Mouse (Mus musculus) G1E-ER4 (cell line): Measurements from ENCODE around the gene Aldh1a2. TPM values are rescaled to one million over a fixed set of nuclear protein-coding genes. Genes with fewer than 3 reads are reported as not detected.

Experiments used
- GATA1 ChIP-seq: IDR thresholded peaks from one replicate; pipeline ENCODE4 v1.8.0; 2012; ENCODE audit warnings: low read length, inconsistent platforms
- polyA plus RNA-seq: library from polyadenylated mRNA; stranded (reverse); fragments of >175 nt; gene quantifications from 2 replicates; pipeline ENCODE4 v1.2.3, GENCODE M21; 2012

The Aldh1a2 gene
- polyA plus RNA-seq, 1 experiment = not detected

DNA sequence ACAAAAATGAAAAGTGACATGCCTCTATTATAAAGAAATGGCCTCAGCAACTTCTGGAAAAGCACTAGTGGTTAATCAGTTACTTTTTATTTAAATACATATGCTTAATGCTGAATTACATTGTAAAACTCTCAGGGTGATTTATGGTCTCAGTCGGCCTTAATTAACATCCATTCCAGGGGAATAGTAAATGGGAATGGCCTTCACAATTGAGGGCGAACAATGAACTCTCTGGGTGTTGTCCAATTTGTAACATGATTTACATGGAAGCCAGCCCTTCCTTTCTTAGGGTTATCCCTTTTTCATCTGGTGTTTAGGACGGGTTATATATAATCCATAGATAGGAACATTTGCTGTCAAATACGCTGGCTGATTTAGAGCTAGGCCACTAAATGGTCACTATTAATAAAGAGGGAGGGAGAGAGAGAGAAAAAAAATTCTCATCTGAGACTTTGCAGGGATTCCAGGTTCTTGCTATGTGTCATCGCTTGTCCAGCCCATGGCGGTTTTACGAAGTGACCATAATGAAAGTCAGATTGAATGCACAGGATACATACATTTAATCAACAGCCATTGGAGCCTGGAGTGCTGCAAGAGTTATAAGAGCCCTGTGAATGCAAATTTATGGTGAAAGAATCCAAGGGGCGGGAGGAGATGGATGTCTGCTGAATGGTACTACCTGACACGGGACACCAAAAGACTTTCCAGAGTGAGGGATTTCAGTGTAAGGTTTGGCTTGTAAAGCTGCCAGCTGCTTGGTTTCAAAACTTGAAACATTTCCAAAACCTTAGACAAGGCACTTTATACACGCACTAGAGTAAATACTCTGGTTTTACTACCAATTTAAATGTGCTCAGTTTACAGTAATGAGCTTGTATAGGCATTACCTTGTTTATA is 26.2 kb downstream of the Aldh1a2 start:
- TF ChIP-seq GATA1 = no peak

DNA sequence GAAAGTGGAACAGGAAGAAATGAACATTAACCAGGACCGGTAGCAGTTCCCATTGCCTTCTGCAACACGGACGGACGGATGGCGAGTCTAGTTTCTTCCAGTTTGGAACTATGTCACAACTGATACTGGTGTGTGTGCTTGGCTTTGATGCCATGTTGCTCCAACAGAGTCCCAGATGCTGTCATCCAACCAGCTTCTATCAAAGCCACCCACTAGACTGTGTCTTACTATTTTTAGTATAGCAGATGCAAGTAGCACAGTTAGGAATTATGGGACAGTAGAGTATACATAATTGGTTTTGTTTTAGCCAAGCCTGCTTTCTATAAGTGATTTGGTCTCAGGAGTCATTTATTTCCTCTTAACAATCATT is 26.8 kb downstream of the Aldh1a2 start:
- no peak for TF ChIP-seq GATA1

DNA sequence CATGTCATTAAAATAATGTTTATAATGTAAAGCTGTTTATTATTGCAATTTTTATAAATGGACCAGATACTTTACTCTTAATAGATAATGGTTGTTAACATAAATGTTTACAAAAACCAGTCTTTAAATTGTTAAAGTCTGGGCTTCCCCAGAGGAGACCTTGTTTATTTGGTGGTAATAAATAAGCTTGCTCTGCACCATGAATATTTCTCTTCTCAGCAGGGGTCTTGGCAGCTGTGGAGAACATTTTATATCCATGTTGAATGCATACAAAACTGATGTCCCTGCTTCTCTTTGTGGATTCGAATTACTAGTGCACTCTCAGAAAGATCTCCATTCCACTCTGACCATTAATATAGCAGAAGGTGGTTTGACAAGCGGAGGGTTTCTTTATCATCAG is 38.8 kb downstream of the Aldh1a2 start:
- TF ChIP-seq GATA1 = no peak

DNA sequence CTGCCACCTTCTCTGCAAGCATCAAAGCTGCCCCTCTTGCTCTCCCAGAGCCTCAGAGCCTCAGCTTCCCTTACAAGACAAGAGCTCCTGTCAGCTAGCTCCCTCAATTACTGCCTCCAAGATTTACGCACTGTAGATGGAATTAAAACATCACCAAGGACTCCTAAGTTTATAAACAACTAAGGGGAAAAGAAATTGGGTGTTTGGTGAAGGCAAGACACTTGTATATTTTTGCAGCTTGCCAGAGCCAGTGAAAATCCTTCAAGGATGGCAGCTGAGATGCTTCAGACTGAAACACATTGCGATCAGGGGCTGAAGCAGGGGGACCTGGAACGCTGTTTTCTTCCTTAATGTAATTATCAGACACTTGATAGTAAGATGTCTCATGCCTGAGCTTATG is 47.1 kb downstream of the Aldh1a2 start:
- no peak for TF ChIP-seq GATA1

DNA sequence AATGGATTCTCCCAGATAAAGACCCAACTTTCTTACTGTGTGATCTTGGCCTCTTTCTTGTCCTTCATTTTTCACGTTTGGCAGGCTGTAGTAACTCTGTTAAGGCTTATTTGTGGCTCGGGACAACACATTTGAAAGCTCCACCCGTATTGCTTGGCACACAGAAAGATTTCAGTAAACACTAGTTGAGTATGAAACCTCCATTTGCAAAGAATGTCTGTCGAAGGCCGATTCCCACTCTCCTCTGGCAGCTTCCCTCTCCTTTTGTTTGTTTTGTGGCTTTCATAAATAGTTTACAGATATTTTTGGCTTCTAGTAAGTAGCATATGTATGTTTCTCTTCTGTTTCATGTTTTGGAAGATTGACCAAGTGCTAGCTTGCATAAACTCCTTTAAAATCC is 54.1 kb downstream of the Aldh1a2 start:
- TF ChIP-seq GATA1 = no peak

DNA sequence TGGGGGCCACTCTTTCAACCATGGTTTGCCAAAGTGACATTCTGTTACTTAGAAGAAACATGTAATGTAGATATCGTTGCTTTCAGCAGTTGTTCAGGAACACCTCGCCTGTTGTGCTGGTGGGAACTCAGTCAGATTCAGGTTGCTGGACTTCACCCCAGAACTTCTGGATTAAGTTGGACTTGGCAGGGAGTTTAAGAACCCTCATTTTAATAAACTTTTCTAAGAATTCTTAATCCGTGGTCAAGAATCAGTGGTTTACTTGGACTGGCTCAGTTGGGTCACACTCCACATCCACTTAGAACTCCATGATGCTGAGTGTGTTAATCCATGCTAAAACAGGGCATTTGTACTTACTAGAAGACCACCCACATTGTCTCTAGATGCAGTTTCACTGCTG is 54.6 kb downstream of the Aldh1a2 start:
- no peak for TF ChIP-seq GATA1

DNA sequence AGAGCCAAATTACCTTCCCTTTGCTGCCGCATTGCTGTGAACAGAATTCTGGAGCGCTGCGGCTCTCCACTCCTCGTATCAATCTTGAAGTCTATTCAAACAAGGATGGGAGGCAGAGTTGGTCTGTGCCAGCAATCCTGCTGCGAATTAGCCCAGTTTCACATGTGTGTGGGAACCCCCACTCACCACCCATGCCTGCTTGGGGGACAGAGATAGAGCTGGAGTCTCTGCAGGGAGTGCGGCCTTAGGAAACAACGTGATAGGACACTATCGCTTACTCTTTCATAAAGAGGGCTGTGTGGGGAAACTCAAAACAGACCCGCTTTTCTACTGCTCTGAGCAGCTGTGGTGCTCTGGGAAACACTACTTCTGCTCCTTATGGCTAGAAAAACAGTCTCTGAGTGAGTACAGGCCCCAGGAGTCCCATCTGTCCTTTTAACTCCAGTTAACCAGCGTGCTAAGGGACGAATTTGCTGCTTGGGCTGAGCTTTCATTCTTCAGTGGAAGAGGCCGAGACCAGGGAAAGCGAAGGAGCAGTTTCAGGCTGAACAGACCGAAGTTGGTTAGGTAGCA is 60.6 kb downstream of the Aldh1a2 start:
- TF ChIP-seq GATA1 = no peak

DNA sequence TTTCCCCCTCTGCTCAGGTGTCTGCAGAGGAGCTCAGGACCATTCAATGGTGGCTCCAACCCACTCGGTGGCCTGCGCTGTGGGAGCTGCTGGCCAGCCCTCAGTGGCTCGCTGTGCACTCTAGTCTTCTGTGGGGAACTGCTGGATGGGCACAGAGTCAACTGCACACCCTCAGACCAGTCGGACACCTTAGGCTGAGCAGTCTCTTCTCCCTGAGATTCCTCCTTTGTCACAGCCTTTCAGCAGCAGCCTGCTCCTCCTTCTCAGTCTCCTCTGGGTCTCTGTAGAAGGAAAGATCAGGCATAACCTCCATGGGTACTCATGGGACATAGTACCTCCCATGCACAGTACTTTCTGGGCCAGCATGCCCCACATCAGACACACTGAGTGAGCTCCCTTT is 63.2 kb downstream of the Aldh1a2 start:
- TF ChIP-seq GATA1 = no peak

DNA sequence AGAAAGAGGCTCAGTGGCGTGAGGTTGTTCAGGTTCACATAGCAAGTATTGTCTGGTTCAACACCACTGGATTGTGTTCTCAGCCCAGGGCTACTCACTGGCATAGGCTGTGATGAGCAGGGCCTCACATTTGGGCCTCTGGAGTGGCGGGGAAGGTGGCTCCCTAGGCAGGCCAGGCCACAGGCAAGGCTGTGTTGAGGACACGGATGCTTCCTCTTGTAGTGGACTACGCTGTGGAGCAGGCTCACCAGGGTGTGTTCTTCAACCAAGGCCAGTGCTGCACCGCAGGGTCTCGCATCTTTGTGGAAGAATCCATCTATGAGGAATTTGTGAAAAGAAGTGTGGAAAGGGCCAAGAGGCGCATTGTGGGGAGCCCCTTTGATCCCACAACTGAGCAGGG is 67.6 kb downstream of the Aldh1a2 start:
- TF ChIP-seq GATA1 = no peak

DNA sequence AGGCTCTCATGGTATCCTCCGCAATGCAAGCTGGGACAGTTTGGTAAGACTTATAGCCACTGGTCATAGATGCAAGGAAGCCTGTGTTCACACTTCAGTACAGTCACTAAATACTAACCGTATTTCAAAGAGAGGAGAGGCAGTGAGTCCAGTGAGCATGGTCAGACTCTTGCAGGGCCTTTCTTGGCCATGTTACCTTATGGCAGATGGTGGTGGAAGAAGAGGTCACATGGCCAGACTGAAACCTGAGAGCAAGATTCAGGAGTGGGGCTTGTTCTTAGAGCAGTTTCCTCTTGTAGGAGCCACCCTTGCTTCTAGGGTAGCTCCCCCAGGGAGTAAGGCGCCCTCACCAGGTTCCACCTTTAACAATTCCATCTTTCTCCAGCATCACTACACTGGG is 69.6 kb downstream of the Aldh1a2 start:
- no peak for TF ChIP-seq GATA1

DNA sequence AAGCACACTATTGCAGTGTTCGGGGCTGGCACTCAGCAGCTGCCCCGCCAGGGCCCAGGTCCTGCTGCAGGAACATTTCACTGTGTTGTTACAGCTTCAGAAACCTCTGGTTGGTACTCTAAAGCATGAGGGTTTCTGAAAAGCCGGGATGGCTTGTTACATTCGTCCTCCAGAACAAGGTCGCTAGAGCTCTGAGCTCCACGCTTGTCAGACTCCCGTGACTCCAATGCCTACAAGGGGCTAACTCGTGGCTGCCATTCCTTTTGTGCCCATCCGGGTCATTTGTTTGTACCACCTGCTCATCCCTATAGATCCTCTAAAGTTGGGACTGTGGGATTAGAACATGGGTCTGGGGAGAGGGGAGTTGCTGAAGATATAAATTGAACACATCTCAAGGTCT is 70.8 kb downstream of the Aldh1a2 start:
- TF ChIP-seq GATA1 = no peak

DNA sequence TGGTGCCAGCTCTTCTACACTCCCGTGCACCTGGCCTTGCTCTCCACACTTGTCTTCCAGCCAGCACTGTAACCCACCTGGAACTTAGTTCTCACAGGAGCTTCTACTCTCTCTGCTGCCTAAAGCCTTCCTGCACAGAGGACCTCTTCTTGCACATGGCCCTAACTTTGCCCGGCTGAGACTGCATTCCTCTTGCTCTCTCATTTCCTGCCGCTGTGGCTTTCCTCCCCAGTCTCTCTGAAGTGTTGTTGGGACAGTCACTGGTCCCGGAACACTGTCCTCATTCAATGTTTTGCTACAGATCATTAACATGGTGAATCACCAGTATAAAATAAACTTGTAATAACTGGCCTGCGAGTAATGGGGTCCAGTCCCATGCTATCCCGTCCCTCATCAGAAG is 73.1 kb downstream of the Aldh1a2 start:
- no peak for TF ChIP-seq GATA1

DNA sequence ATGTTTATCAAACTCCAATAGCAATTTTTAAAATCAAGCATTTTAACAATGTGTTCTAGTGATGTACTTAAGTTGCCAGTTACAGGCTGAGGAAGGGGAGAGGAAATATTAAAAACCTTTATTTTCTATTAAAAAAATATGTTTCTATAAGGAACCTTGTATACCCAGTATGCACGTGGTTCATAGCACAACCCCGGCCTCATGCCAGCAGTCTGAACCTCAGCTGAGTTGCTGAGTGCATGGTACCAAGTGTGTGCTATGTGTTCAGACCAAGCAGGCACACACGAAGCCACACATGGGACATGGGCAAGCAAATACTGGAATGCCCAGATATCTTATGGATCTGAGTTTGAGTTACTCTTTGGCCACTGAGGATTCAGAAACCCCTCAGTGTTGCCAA is 74.2 kb downstream of the Aldh1a2 start:
- TF ChIP-seq GATA1 = no peak

DNA sequence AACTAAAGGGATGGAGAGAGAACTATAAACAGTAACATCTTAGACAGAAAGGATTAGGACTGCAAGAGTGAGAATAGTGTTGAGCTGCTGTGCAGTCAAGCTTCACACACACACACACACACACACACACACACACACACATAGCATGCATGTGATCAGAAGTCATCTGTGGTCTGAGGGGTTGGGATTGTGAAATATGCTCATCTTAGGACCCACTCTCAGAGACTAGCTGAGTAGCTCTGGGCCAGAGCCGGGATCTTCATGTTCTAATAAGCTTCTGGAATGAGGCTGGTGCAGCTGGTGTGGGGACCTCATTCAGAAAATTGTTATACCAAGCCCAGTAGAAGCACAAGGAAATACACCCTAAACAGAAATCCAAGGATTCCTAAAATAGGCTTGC is 75.1 kb downstream of the Aldh1a2 start:
- TF ChIP-seq GATA1 = no peak

DNA sequence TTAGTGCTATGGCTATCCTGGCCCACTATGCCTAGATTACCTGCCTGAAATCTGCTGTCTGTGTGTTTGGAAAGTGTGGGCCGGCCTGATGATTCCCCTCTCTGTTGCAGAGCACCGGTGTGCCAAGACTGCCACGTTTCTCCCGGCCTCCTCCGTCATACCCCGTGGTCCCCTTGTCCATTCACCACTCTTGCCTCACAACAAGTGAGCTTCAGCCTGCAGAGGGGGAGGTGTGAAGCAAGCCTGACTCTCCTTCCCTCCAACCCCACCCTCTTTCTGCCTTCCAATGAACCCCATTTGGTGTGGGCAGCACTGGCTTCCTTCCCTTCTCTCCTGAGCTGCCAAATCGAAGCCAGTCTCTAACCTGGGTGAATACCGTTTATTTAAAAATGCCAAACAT is 79.9 kb downstream of the Aldh1a2 start:
- no peak for TF ChIP-seq GATA1

DNA sequence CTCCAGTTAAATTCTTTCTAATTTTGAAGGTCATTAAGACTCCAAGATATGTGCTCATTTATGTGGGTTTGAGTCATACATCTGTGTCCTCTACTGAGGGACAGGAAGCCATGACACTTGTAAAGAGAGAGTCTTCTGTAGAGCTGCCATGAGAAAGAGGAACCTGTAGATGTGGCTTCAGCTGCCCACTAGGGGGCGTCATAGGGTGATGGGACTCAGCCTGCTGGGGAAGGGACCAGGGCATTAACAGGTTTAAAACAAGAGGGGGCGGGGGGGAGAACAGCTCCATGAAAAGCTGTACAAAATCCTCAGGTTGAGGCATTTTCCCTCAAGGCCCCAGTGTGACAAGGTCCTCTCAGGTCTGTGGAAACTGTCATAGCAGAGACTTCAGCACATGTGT is 88.0 kb downstream of the Aldh1a2 start:
- TF ChIP-seq GATA1 = no peak

DNA sequence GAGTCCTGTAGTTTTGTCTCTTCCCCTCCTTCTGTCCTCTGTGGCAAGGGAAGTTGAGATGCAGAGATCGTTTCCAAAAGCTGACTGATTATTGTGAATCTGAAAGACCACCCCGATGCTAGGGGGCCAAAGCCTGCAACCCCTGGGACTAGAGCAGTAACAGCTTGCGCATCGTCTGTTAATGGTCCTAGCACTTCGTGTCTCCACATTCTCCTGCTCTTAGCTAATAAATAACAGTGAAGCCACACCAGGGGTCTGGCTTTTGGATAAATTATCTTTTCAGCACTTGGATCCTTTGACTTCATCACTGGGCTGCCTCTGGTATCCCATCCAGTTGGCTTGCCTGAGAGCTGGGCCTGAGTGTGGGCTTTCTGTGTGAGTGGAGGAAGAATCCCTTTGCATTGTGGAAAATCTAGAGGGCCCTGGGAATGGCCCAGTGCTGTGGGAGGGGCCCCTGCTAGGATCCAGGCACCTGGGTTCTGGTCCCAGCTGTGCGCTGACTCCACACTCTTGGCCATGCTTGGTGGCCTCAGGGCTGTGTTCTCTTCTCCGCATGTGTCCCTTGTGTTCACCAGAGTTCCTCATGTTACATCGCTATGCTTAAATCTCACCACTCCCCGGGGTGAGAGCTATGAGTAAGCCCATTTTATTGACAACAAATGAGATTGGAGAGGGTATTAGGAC is 91.7 kb downstream of the Aldh1a2 start:
- no peak for TF ChIP-seq GATA1

DNA sequence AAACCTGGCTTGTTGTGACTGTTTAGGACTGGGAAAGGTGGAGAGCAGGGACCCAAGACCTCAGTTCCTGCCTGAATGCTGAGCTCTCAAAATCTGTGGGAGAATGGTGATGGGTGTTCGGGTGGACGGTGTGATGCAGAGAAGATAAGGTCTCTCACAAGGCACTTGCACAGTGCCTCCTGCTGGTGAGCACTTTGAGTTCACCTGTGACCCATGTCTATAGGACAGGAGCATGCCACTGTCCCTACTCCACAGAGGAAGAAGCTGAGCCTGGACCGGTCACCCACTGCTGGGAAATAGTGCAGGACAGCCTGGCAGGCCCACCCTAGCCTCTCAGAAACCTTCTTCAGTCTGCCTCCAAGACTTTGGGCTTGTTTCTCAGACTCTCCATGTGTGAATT is 100.4 kb downstream of the Aldh1a2 start:
- TF ChIP-seq GATA1 = no peak
